Mouse (Mus musculus): Measurements from ENCODE around the gene Cux2. TPM values are rescaled to one million over a fixed set of nuclear protein-coding genes. Genes with fewer than 3 reads are reported as not detected.

Gene Cux2
- polyA plus RNA-seq, 1 experiment from 2014 or later = 7.1 TPM

GRCm38 (mm10) chr5:121827876-121828275, 222.0 kb downstream of the Cux2 start:
- no peaks in the 10 kb centered on the region for H3K9me3 ChIP-seq (replicated peaks; ENCODE audit: control insufficient read depth, low read length)
- H3K4me3 ChIP-seq (ENCODE audit: low read depth, low read length) = no peak overlapping the region
- no peak overlapping the region for H3K27ac ChIP-seq (ENCODE audit: low read depth, low read length)
- H3K36me3 ChIP-seq (ENCODE audit: control insufficient read depth, insufficient read depth, low read length) = peaks cover 2% of the 10 kb centered on the region; the same call in 1 of the 2 replicates
- peak overlapping the region; percentile 67 for H3K4me2 ChIP-seq
- WGBS (ENCODE audit: insufficient replicate concordance) = 88% methylated on average over 4 of the region's 4 CpGs
- H3K9ac ChIP-seq (ENCODE audit: low read depth, low read length) = no peak overlapping the region
- peaks cover 6% of the 10 kb centered on the region; the same call in 1 of the 2 replicates for H3K27me3 ChIP-seq (ENCODE audit: control insufficient read depth, insufficient read depth, low read length)
- ATAC-seq (replicated peaks; ENCODE audit: insufficient number of reproducible peaks, low FRiP score, low TSS enrichment) = no peak
- peaks cover 28% of the 10 kb centered on the region for H3K4me1 ChIP-seq (ENCODE audit: control insufficient read depth, insufficient read depth, low read length)

DNA sequence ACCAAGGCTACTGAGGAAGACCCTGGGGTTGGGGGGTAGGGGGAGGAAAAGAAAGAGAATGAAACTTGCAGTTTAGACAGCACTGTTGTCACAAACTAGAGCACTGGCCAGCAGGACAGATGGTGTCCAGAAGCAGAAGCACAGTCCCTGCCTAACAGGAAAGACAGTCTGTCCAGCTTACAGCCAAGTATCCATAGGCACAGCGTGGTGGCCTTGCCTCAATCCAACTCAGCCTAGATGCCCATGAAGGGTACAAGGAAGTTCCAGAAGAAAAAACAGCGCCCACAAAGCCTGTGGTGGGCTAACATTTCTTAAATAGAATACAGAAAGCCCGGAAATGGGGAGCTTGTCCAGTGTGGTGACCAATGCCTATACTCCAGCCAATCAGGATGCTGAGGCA, 224.3 kb downstream of the Cux2 start:
- peaks cover 24% of the 10 kb centered on the region for H3K4me1 ChIP-seq (ENCODE audit: control insufficient read depth, insufficient read depth, low read length)
- no peaks in the 10 kb centered on the region for H3K9me3 ChIP-seq (replicated peaks; ENCODE audit: control insufficient read depth, low read length)
- no peak overlapping the region for H3K27ac ChIP-seq (ENCODE audit: low read depth, low read length)
- H3K4me3 ChIP-seq (ENCODE audit: low read depth, low read length) = no peak overlapping the region
- H3K9ac ChIP-seq (ENCODE audit: low read depth, low read length) = no peak overlapping the region
- H3K4me2 ChIP-seq = no peak overlapping the region
- no peak for ATAC-seq (replicated peaks; ENCODE audit: insufficient number of reproducible peaks, low FRiP score, low TSS enrichment)
- WGBS (ENCODE audit: insufficient replicate concordance) = 88% methylated on average over 3 of the region's 3 CpGs
- H3K27me3 ChIP-seq (ENCODE audit: control insufficient read depth, insufficient read depth, low read length) = peaks cover 6% of the 10 kb centered on the region; the same call in 1 of the 2 replicates
- H3K36me3 ChIP-seq (ENCODE audit: control insufficient read depth, insufficient read depth, low read length) = peaks cover 2% of the 10 kb centered on the region; the same call in 1 of the 2 replicates

DNA sequence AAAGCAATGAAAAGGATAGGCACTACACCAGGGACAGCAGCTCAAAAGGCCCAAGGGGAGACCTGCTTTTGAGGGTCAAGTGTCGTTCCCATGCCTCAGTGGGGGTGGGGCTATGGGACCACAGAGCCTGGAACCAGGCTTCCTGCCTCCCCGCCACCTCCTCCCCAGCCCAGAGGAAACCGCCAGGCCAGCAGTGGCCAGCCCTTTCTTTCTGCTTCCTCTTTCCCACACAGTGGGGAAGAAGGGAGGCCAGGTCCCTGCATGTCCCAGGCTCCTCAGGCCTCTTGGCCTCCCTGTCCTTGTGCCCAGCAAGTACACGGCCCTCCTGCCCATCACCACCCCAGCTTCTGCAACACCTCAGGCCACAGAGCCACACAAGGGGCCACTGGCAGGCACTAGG, 225.8 kb downstream of the Cux2 start:
- Histone ChIP-seq H3K9ac (ENCODE audit: low read depth, low read length) (peak overlapping the region; percentile 1; the same call in 1 of the 2 replicates), H3K9me3 (replicated peaks; ENCODE audit: control insufficient read depth, low read length) (no peaks in the 10 kb centered on the region), H3K27me3 (ENCODE audit: control insufficient read depth, insufficient read depth, low read length) (0 out of 2 replicates have a peak, but pooled peaks cover 2% of the 10 kb centered on the region), H3K4me2 (no peak overlapping the region), H3K36me3 (ENCODE audit: control insufficient read depth, insufficient read depth, low read length) (peaks cover 2% of the 10 kb centered on the region; the same call in 1 of the 2 replicates), H3K4me1 (ENCODE audit: control insufficient read depth, insufficient read depth, low read length) (peaks cover 22% of the 10 kb centered on the region), H3K27ac (ENCODE audit: low read depth, low read length) (peak overlapping the region; percentile 64), H3K4me3 (ENCODE audit: low read depth, low read length) (no peak overlapping the region)
- 55% methylated on average over 4 of the region's 4 CpGs for WGBS (ENCODE audit: insufficient replicate concordance)
- peak; percentile 47; the same call in 1 of the 2 replicates for ATAC-seq (replicated peaks; ENCODE audit: insufficient number of reproducible peaks, low FRiP score, low TSS enrichment)

GRCm38 (mm10) chr5:121823668-121824067, 226.2 kb downstream of the Cux2 start:
- Histone ChIP-seq H3K4me2 (no peak overlapping the region), H3K4me3 (ENCODE audit: low read depth, low read length) (no peak overlapping the region), H3K4me1 (ENCODE audit: control insufficient read depth, insufficient read depth, low read length) (peaks cover 18% of the 10 kb centered on the region), H3K36me3 (ENCODE audit: control insufficient read depth, insufficient read depth, low read length) (peaks cover 6% of the 10 kb centered on the region; the same call in 1 of the 2 replicates), H3K27me3 (ENCODE audit: control insufficient read depth, insufficient read depth, low read length) (0 out of 2 replicates have a peak, but pooled peaks cover 2% of the 10 kb centered on the region), H3K9ac (ENCODE audit: low read depth, low read length) (no peak overlapping the region), H3K9me3 (replicated peaks; ENCODE audit: control insufficient read depth, low read length) (no peaks in the 10 kb centered on the region), H3K27ac (ENCODE audit: low read depth, low read length) (no peak overlapping the region)
- WGBS (ENCODE audit: insufficient replicate concordance) = 95% methylated on average over 1 of the region's 1 CpGs
- ATAC-seq (replicated peaks; ENCODE audit: insufficient number of reproducible peaks, low FRiP score, low TSS enrichment) = no peak

DNA sequence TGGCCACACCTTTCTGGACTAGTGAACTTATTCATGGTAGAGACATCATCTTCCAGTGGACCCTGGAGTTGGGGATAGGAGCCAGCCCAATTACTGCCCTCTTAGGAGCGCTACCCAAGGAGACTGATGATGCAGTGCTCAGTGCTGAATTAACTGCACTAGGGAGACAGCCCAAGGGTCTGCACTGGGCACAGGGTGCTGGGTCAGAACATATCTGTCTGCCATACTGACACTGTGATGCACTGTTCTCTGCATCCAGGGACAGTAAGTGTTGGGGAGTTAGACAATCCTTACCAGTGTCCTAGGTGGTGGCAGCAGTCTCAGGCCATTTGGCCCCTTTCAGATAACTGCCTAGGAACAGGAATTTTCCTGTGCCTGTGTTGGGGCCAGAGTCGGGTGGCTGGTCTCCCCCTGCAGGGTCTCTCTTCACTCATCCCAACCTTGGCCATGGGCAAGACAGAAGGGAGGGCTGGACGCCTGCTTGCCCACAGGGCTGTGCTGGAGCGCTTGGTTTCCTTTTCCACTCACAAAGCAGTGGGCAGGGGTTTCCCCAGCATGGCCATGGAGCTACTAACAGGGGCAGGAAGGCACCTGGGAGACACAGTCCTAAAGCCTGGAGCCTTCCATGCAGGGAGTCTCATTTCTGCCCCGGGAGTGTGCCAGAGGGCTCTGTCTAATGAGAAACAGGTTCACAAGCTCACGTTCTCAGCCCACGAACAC, 227.0 kb downstream of the Cux2 start:
- H3K9ac ChIP-seq (ENCODE audit: low read depth, low read length) = no peak overlapping the region
- H3K4me1 ChIP-seq (ENCODE audit: control insufficient read depth, insufficient read depth, low read length) = peaks cover 14% of the 10 kb centered on the region
- no peak for ATAC-seq (replicated peaks; ENCODE audit: insufficient number of reproducible peaks, low FRiP score, low TSS enrichment)
- 75% methylated on average over 7 of the region's 7 CpGs for WGBS (ENCODE audit: insufficient replicate concordance)
- no peak overlapping the region for H3K4me2 ChIP-seq
- peaks cover 11% of the 10 kb centered on the region; the same call in 1 of the 2 replicates for H3K36me3 ChIP-seq (ENCODE audit: control insufficient read depth, insufficient read depth, low read length)
- H3K27me3 ChIP-seq (ENCODE audit: control insufficient read depth, insufficient read depth, low read length) = no peaks in the 10 kb centered on the region
- no peak overlapping the region for H3K27ac ChIP-seq (ENCODE audit: low read depth, low read length)
- H3K4me3 ChIP-seq (ENCODE audit: low read depth, low read length) = no peak overlapping the region
- H3K9me3 ChIP-seq (replicated peaks; ENCODE audit: control insufficient read depth, low read length) = no peaks in the 10 kb centered on the region

GRCm38 (mm10) chr5:121821552-121821951, 228.3 kb downstream of the Cux2 start:
- Histone ChIP-seq H3K36me3 (ENCODE audit: control insufficient read depth, insufficient read depth, low read length) (peaks cover 21% of the 10 kb centered on the region), H3K4me3 (ENCODE audit: low read depth, low read length) (no peak overlapping the region), H3K27me3 (ENCODE audit: control insufficient read depth, insufficient read depth, low read length) (no peaks in the 10 kb centered on the region), H3K9ac (ENCODE audit: low read depth, low read length) (no peak overlapping the region), H3K9me3 (replicated peaks; ENCODE audit: control insufficient read depth, low read length) (no peaks in the 10 kb centered on the region), H3K4me2 (no peak overlapping the region), H3K4me1 (ENCODE audit: control insufficient read depth, insufficient read depth, low read length) (peaks cover 14% of the 10 kb centered on the region), H3K27ac (ENCODE audit: low read depth, low read length) (no peak overlapping the region)
- no peak for ATAC-seq (replicated peaks; ENCODE audit: insufficient number of reproducible peaks, low FRiP score, low TSS enrichment)
- WGBS (ENCODE audit: insufficient replicate concordance) = 75% methylated on average over 5 of the region's 5 CpGs

- no peak for ATAC-seq (replicated peaks; ENCODE audit: insufficient number of reproducible peaks, low FRiP score, low TSS enrichment)
- H3K4me1 ChIP-seq (ENCODE audit: control insufficient read depth, insufficient read depth, low read length) = peaks cover 14% of the 10 kb centered on the region
- no peak overlapping the region for H3K9ac ChIP-seq (ENCODE audit: low read depth, low read length)
- no peak overlapping the region for H3K4me3 ChIP-seq (ENCODE audit: low read depth, low read length)
- no peaks in the 10 kb centered on the region for H3K27me3 ChIP-seq (ENCODE audit: control insufficient read depth, insufficient read depth, low read length)
- peaks cover 23% of the 10 kb centered on the region for H3K36me3 ChIP-seq (ENCODE audit: control insufficient read depth, insufficient read depth, low read length)
- no peak overlapping the region for H3K4me2 ChIP-seq
- no peaks in the 10 kb centered on the region for H3K9me3 ChIP-seq (replicated peaks; ENCODE audit: control insufficient read depth, low read length)
- 76% methylated on average over 5 of the region's 5 CpGs for WGBS (ENCODE audit: insufficient replicate concordance)
- H3K27ac ChIP-seq (ENCODE audit: low read depth, low read length) = no peak overlapping the region
Observed at GRCm38 (mm10) chr5:121821116-121821515, 228.8 kb downstream of the Cux2 start.

GRCm38 (mm10) chr5:121820657-121821056, 229.2 kb downstream of the Cux2 start:
- no peak overlapping the region for H3K4me3 ChIP-seq (ENCODE audit: low read depth, low read length)
- no peaks in the 10 kb centered on the region for H3K9me3 ChIP-seq (replicated peaks; ENCODE audit: control insufficient read depth, low read length)
- H3K27me3 ChIP-seq (ENCODE audit: control insufficient read depth, insufficient read depth, low read length) = no peaks in the 10 kb centered on the region
- no peak overlapping the region for H3K4me2 ChIP-seq
- H3K36me3 ChIP-seq (ENCODE audit: control insufficient read depth, insufficient read depth, low read length) = peaks cover 24% of the 10 kb centered on the region
- H3K27ac ChIP-seq (ENCODE audit: low read depth, low read length) = no peak overlapping the region
- H3K9ac ChIP-seq (ENCODE audit: low read depth, low read length) = no peak overlapping the region
- H3K4me1 ChIP-seq (ENCODE audit: control insufficient read depth, insufficient read depth, low read length) = peaks cover 14% of the 10 kb centered on the region
- WGBS (ENCODE audit: insufficient replicate concordance) = 48% methylated on average over 3 of the region's 3 CpGs
- no peak for ATAC-seq (replicated peaks; ENCODE audit: insufficient number of reproducible peaks, low FRiP score, low TSS enrichment)

GRCm38 (mm10) chr5:121820161-121820560, 229.7 kb downstream of the Cux2 start:
- Histone ChIP-seq H3K27ac (ENCODE audit: low read depth, low read length) (no peak overlapping the region), H3K36me3 (ENCODE audit: control insufficient read depth, insufficient read depth, low read length) (peaks cover 27% of the 10 kb centered on the region), H3K9ac (ENCODE audit: low read depth, low read length) (no peak overlapping the region), H3K4me2 (no peak overlapping the region), H3K4me3 (ENCODE audit: low read depth, low read length) (no peak overlapping the region), H3K4me1 (ENCODE audit: control insufficient read depth, insufficient read depth, low read length) (peaks cover 14% of the 10 kb centered on the region), H3K27me3 (ENCODE audit: control insufficient read depth, insufficient read depth, low read length) (no peaks in the 10 kb centered on the region), H3K9me3 (replicated peaks; ENCODE audit: control insufficient read depth, low read length) (no peaks in the 10 kb centered on the region)
- 43% methylated on average over 2 of the region's 2 CpGs for WGBS (ENCODE audit: insufficient replicate concordance)
- ATAC-seq (replicated peaks; ENCODE audit: insufficient number of reproducible peaks, low FRiP score, low TSS enrichment) = no peak

Measured in heart, embryonic 11.5 days (tissue).